Mouse (Mus musculus) megakaryocyte, embryonic 14.5 days (primary cell): ENCODE data around the gene Olfr706. TPM values are rescaled to one million over a fixed set of nuclear protein-coding genes. Genes with fewer than 3 reads are reported as not detected.
"Not testable (repeated sequence)": the region's sequence is repeated elsewhere in the genome, so short reads cannot be mapped to it uniquely, and the experiment has no call there.

ENCODE experiments used
- H3K27me3 ChIP-seq: replicated peaks from 2 replicates; pipeline ENCODE3; 2012; ENCODE audit warnings: inconsistent platforms
- H3K36me3 ChIP-seq: replicated peaks from 2 replicates; pipeline ENCODE3; 2012; ENCODE audit warnings: low read length, inconsistent platforms, mixed read lengths
- H3K4me1 ChIP-seq: 2 replicates; pipeline ENCODE4 v1.6.1; 2012; ENCODE audit warnings: inconsistent platforms
- H3K4me3 ChIP-seq: replicated peaks from 2 replicates; pipeline ENCODE3; 2012; ENCODE audit warnings: moderate library complexity, mild to moderate bottlenecking, inconsistent platforms
- H3K9me3 ChIP-seq: 2 replicates; pipeline ENCODE4 v1.6.1; 2012; ENCODE audit warnings: inconsistent platforms
- FLI1 ChIP-seq: IDR thresholded peaks from 2 replicates; pipeline ENCODE4 v1.6.1; 2012; ENCODE audit warnings: low read length, inconsistent platforms, mixed read lengths
- GATA1 ChIP-seq: IDR thresholded peaks from 3 replicates; pipeline ENCODE4 v1.6.1; 2012; ENCODE audit warnings: mixed read lengths, low read length, inconsistent platforms, borderline replicate concordance
- polyA plus RNA-seq: library from polyadenylated mRNA; stranded (reverse); fragments of >175 nt; gene quantifications from 2 replicates; pipeline ENCODE4 v1.2.3, GENCODE M21; 2012; ENCODE audit warnings: low replicate concordance; ENCODE audit not compliant: insufficient read depth

Gene Olfr706
- not detected in 2 replicates for polyA plus RNA-seq

- H3K4me1 ChIP-seq = no peaks in the 10 kb centered on the region
- H3K9me3 ChIP-seq = no peaks in the 10 kb centered on the region
- H3K4me3 ChIP-seq = no peak within 1 kb of the TSS
- no peaks in the 10 kb centered on the region for H3K36me3 ChIP-seq
- no peaks in the 10 kb centered on the region for H3K27me3 ChIP-seq
- no peak for TF ChIP-seq FLI1
- no peak for TF ChIP-seq GATA1
Observed at GRCm38 (mm10) chr7:106888062-106888461, at the start of gene Olfr706. Olfr706 (minus strand) TSS chr7:106888162.

DNA sequence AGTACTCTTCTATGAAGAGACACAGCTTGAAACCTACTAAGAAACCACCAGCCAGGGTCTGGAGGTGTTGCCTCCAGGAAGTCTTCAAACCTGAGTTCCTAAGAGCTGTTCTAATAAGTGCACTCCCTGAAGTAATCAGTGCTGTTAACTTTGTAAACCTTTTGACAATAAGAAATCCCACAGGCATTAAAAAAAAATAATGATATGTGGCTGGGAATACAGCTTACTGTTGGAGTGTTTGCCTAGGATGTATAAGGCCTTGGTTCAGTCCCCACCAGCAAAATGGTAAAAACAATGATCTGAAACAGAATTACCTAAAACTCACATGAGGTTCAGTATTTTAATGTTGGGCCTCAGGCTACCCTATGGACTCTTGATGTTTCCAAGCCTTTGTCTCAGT lies 44.2 kb upstream of the Olfr706 start, which contains the start of gene Olfr709-ps1:
Olfr709-ps1 (minus strand) TSS at position 101 of the 400 bp plus-strand sequence.
- H3K4me3 ChIP-seq = no peak within 1 kb of the TSS
- H3K36me3 ChIP-seq = no peaks in the 10 kb centered on the region
- TF ChIP-seq GATA1 (no peak), FLI1 (no peak)
- no peaks in the 10 kb centered on the region for H3K9me3 ChIP-seq
- no peaks in the 10 kb centered on the region for H3K27me3 ChIP-seq
- no peaks in the 10 kb centered on the region for H3K4me1 ChIP-seq

DNA sequence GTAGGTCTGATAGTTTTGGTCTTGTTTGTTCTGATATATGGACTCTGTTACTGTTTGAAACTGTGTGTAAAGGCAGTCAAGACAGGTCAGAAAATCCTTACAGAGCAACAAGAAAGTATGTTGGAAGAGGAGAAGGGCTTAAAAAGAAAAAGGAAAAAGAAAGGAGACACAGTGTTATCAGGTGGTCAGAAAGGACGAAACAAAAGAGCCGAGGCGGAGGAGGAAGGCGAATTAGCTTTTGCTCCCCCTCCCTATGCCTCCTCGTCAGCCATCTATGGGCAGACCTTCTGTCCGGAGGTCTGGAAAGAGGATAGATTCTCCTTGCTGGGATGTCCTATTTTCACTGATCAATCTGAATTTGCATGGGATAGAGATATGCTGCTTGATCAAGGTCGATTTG lies 33.0 kb upstream of the Olfr706 start:
- not testable (repeated sequence) for H3K4me3 ChIP-seq, H3K27me3 ChIP-seq, H3K4me1 ChIP-seq, H3K36me3 ChIP-seq, H3K9me3 ChIP-seq

- no peaks in the 10 kb centered on the region for H3K36me3 ChIP-seq
- H3K27me3 ChIP-seq = no peaks in the 10 kb centered on the region
- H3K9me3 ChIP-seq = no peaks in the 10 kb centered on the region
- H3K4me1 ChIP-seq = no peaks in the 10 kb centered on the region
- no peak within 1 kb of the TSS for H3K4me3 ChIP-seq
- TF ChIP-seq GATA1 = no peak
- TF ChIP-seq FLI1 = no peak
Observed at GRCm38 (mm10) chr7:106907676-106908075, 19.7 kb upstream of the Olfr706 start, which contains the start of gene Olfr1532-ps1. Olfr1532-ps1 (plus strand) TSS chr7:106908001.

GRCm38 (mm10) chr7:106901141-106901540 lies 13.2 kb upstream of the Olfr706 start, which contains the start of gene Olfr707:
Olfr707 (minus strand) TSS chr7:106901241.
- H3K9me3 ChIP-seq, H3K36me3 ChIP-seq, H3K4me3 ChIP-seq, H3K4me1 ChIP-seq, H3K27me3 ChIP-seq: not testable (repeated sequence)

DNA sequence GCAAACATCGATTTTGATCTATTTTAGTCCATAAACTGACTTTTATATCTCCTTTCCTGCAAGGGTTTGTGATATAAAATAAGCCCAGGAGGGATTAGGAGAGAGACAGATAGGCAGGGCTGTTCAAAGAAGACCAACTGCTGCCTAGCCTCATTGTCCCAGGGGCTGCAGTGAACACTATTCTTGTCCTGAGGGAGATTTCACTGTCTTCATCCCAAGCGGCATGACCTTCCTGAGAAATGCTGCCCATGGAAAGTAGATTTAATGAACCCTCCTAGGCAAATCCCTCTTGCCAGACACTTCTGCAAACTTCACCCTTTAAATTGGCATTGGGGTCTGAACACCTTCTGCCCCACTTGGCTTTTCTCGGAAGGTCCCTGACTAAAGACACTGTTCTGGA lies 11.2 kb downstream of the Olfr706 start, which contains the start of gene Olfr705:
Olfr705 (minus strand) TSS at position 101 of the 400 bp plus-strand sequence.
- Histone ChIP-seq H3K4me1 (no peaks in the 10 kb centered on the region), H3K4me3 (no peak within 1 kb of the TSS), H3K27me3 (no peaks in the 10 kb centered on the region), H3K36me3 (no peaks in the 10 kb centered on the region), H3K9me3 (no peaks in the 10 kb centered on the region)
- no peak for TF ChIP-seq FLI1
- no peak for TF ChIP-seq GATA1

DNA sequence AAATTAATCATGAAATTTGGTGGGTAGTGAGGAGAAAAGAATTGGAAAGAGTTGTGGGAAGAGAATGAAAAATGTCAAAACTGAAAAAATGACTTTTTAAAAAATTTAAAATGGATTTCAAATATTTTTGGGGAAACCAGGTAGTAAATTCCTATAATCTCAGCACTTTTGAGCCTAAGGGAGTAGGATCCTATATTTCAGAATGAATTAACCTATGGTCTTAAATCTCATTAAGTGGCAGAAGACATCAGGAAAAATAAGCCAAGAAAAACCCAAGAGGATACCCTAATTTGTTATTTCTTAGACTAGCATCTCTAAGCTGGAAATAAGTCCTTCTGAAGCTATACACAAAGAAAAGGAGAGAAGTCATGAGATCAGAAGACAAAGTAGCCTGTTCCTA lies 25.1 kb downstream of the Olfr706 start, which contains the start of gene Olfr704:
Olfr704 (plus strand) TSS at position 301 of the 400 bp plus-strand sequence.
- Histone ChIP-seq H3K36me3 (no peaks in the 10 kb centered on the region), H3K4me3 (no peak within 1 kb of the TSS), H3K4me1 (no peaks in the 10 kb centered on the region), H3K27me3 (no peaks in the 10 kb centered on the region), H3K9me3 (no peaks in the 10 kb centered on the region)
- TF ChIP-seq GATA1 (no peak), FLI1 (no peak)

DNA sequence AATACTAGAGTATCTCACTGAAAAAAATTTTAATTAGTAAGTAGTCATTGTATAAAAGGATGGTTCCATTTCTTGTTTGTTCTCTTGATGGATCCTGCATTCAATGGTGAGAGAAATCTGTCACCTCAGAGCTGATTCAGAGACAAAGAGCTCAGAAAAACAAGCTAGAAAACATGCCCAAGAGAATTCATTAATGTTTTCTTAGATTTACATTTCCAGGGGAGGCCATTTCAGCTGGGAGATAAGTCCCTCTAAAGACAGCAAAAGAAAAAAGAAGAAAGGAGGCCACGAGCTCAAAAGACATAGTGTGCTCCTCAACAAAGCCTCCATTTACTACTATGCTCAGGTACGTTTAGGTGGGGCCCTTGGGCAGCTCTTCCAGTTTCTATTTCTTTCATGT lies 44.9 kb downstream of the Olfr706 start, which contains the start of gene Olfr703:
Olfr703 (plus strand) TSS at position 301 of the 400 bp plus-strand sequence.
- Histone ChIP-seq H3K36me3 (no peaks in the 10 kb centered on the region), H3K4me3 (no peak within 1 kb of the TSS), H3K9me3 (no peaks in the 10 kb centered on the region), H3K4me1 (no peaks in the 10 kb centered on the region), H3K27me3 (no peaks in the 10 kb centered on the region)
- no peak for TF ChIP-seq GATA1
- TF ChIP-seq FLI1 = no peak

GRCm38 (mm10) chr7:106833793-106834192 lies 54.2 kb downstream of the Olfr706 start, which contains the start of gene Olfr702:
Olfr702 (minus strand) TSS chr7:106833893.
- H3K9me3 ChIP-seq = no peaks in the 10 kb centered on the region
- no peaks in the 10 kb centered on the region for H3K36me3 ChIP-seq
- TF ChIP-seq GATA1 = no peak
- TF ChIP-seq FLI1 = no peak
- H3K27me3 ChIP-seq = no peaks in the 10 kb centered on the region
- no peaks in the 10 kb centered on the region for H3K4me1 ChIP-seq
- H3K4me3 ChIP-seq = no peak within 1 kb of the TSS

Other genes with a start within 250 kb of the Olfr706 start
- gene Olfr693, start 207.6 kb downstream of the Olfr706 start, polyA plus RNA-seq = not detected in 2 replicates
- not detected in 2 replicates for gene Olfr694, start 196.3 kb downstream of the Olfr706 start, polyA plus RNA-seq
- gene Olfr695, start 171.8 kb downstream of the Olfr706 start, polyA plus RNA-seq = not detected in 2 replicates
- gene Olfr697, start 145.7 kb downstream of the Olfr706 start, polyA plus RNA-seq = not detected in 2 replicates
- gene Olfr698, start 132.8 kb downstream of the Olfr706 start, polyA plus RNA-seq = not detected in 2 replicates
- gene Olfr699, start 95.0 kb downstream of the Olfr706 start, polyA plus RNA-seq = not detected in 2 replicates
- not detected in 2 replicates for gene Olfr700, start 79.3 kb downstream of the Olfr706 start, polyA plus RNA-seq
- not detected in 2 replicates for gene Olfr701, start 74.0 kb downstream of the Olfr706 start, polyA plus RNA-seq
- not detected in 2 replicates for gene Olfr702, start 54.3 kb downstream of the Olfr706 start, polyA plus RNA-seq
- gene Olfr703, start 44.8 kb downstream of the Olfr706 start, polyA plus RNA-seq = 0.58 TPM in 1 of 2 replicates, not detected in the other
- not detected in 2 replicates for gene Olfr704, start 25.0 kb downstream of the Olfr706 start, polyA plus RNA-seq
- gene Olfr705, start 11.3 kb downstream of the Olfr706 start, polyA plus RNA-seq = not detected in 2 replicates
- not detected in 2 replicates for gene Olfr707, start 13.1 kb upstream of the Olfr706 start, polyA plus RNA-seq
- gene Olfr1532-ps1, start 19.8 kb upstream of the Olfr706 start, polyA plus RNA-seq = not detected in 2 replicates
- gene Olfr709-ps1, start 44.1 kb upstream of the Olfr706 start, polyA plus RNA-seq = not detected in 2 replicates
- gene Olfr710, start 60.1 kb upstream of the Olfr706 start, polyA plus RNA-seq = not detected in 2 replicates
- not detected in 2 replicates for gene Olfr6, start 75.8 kb upstream of the Olfr706 start, polyA plus RNA-seq
- gene Olfr711, start 87.3 kb upstream of the Olfr706 start, polyA plus RNA-seq = not detected in 2 replicates
- 0.47 TPM in 1 of 2 replicates, not detected in the other for gene Olfr2, start 117.9 kb upstream of the Olfr706 start, polyA plus RNA-seq
- gene Olfr713, start 143.0 kb upstream of the Olfr706 start, polyA plus RNA-seq = not detected in 2 replicates
- gene Olfr714, start 182.8 kb upstream of the Olfr706 start, polyA plus RNA-seq = not detected in 2 replicates
- not detected in 2 replicates for gene Olfr17, start 205.1 kb upstream of the Olfr706 start, polyA plus RNA-seq
- gene Olfr715b, start 222.2 kb upstream of the Olfr706 start, polyA plus RNA-seq = not detected in 2 replicates
- not detected in 2 replicates for gene Olfr715, start 242.9 kb upstream of the Olfr706 start, polyA plus RNA-seq